Mouse (Mus musculus): ENCODE measurements around the gene Ntrk1.

DNA sequence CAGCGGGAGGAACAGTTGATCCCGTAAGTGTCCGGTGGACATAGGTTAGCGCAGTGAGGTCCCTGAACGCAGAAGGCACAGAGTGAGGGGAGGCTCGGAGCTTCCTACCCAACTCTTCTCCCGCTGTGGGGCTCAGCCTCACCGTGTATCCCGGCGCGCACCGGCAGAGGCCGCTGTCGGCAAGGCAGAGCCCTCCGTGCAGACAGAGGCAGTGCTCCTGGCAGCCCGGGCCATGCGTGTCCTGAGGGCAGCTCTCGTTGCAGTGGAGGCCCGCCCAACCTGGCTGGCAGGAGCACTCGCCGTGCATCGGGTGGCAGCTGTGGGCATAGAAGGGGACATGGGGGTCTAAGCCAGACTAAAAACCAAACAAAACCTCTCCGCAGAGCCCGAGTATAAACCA, 39.0 kb downstream of the Ntrk1 start:
- TF ChIP-seq CTCF (IDR thresholded peaks at IDR 0.05; ENCODE audit: low read depth, low read length) = peak; percentile 95
- TF ChIP-seq POLR2A (IDR thresholded peaks at IDR 0.05; ENCODE audit: extremely low read depth, insufficient read depth, low read length) = no peak
